Mouse (Mus musculus) neural tube, embryonic 14.5 days (tissue): ENCODE measurements around the gene Rad9b. TPM values are rescaled to one million over a fixed set of nuclear protein-coding genes. Genes with fewer than 3 reads are reported as not detected.
A peak's percentile ranks its signal among the peaks of the same experiment; 100 is the strongest.

Source experiments
- ATAC-seq: fragments of 200-750 bp; cut with Nextera tagmentation; 2 replicates; pipeline ENCODE4 v1.8.0; 2017; ENCODE audit warnings: low read depth, mild to moderate bottlenecking, moderate TSS enrichment, moderate library complexity
- H3K27ac ChIP-seq: fragments of 300-500 bp; sonication (generic); 2 replicates; pipeline ENCODE4 v1.5.1; 2014; ENCODE audit warnings: low read depth, mild to moderate bottlenecking, control low read depth, low read length, moderate library complexity, mixed read lengths
- H3K27me3 ChIP-seq: fragments of 300-500 bp; sonication (generic); 2 replicates; pipeline ENCODE4 v1.6.1; 2014; ENCODE audit warnings: low read length; ENCODE audit not compliant: control insufficient read depth, insufficient read depth
- H3K36me3 ChIP-seq: fragments of 300-500 bp; sonication (generic); 2 replicates; pipeline ENCODE4 v1.6.1; 2014; ENCODE audit warnings: low read length, mixed read lengths; ENCODE audit not compliant: control insufficient read depth, insufficient read depth
- H3K4me1 ChIP-seq: fragments of 300-500 bp; sonication (generic); 2 replicates; pipeline ENCODE4 v1.6.1; 2014; ENCODE audit warnings: low read length; ENCODE audit not compliant: control insufficient read depth, insufficient read depth
- H3K4me2 ChIP-seq: fragments of 300-500 bp; sonication (generic); 2 replicates; pipeline ENCODE4 v1.6.1; 2014; ENCODE audit warnings: mild to moderate bottlenecking, low read depth, low read length, control low read depth
- H3K4me3 ChIP-seq: fragments of 300-500 bp; sonication (generic); 2 replicates; pipeline ENCODE4 v1.5.1; 2014; ENCODE audit warnings: low read depth, low read length, control low read depth, mixed read lengths
- H3K9ac ChIP-seq: fragments of 300-500 bp; sonication (generic); replicated peaks from 2 replicates; pipeline ENCODE4 v1.6.1; 2014; ENCODE audit warnings: low read depth, mild to moderate bottlenecking, control low read depth, low read length, mixed read lengths
- H3K9me3 ChIP-seq: fragments of 300-500 bp; sonication (generic); 2 replicates; pipeline ENCODE4 v1.6.1; 2016; ENCODE audit warnings: low read length; ENCODE audit not compliant: control insufficient read depth
- WGBS: fragments of 180-500 bp; shearing (Covaris S2); extraction: QIAGEN DNeasy Blood & Tissue Kit; methylation state at CpG from one replicate; pipeline ENCODE4 v1.1.7; 2014; 5-methylcytosine and 5-hydroxymethylcytosine counted together
- polyA plus RNA-seq: library from polyadenylated mRNA; unstranded; fragments of >200 nt; fragmentation: Nextera tagmentation; extraction: Ambion mirVana; gene quantifications from 2 replicates; pipeline ENCODE4 v1.2.1, GENCODE M21; 2014

Gene Rad9b
- polyA plus RNA-seq, 1 experiment from 2014 or later = 24.7 TPM

GRCm38 (mm10) chr5:122377101-122377833 is 23.2 kb upstream of the Rad9b start:
- Histone ChIP-seq H3K27me3 (no peaks in the 10 kb centered on the region), H3K27ac (no peak overlapping the region), H3K36me3 (peaks cover 19% of the 10 kb centered on the region), H3K4me2 (no peak overlapping the region), H3K4me3 (no peak overlapping the region), H3K4me1 (peaks cover 7% of the 10 kb centered on the region; the same call in 1 of the 2 replicates), H3K9ac (no peak overlapping the region), H3K9me3 (no peaks in the 10 kb centered on the region)
- ATAC-seq = no peak
- WGBS = 97% methylated on average over 4 of the region's 4 CpGs

- 14% methylated on average over 5 of the region's 5 CpGs for WGBS
- ATAC-seq = no peak
These were observed 18.8 kb upstream of the Rad9b start for GRCm38 (mm10) chr5:122372878-122373277.

GRCm38 (mm10) chr5:122372192-122372769 is 18.2 kb upstream of the Rad9b start, which contains the start of gene Fam216a:
Gene Fam216a (minus strand): TSS chr5:122372364.
- Histone ChIP-seq H3K27me3 (no peaks in the 10 kb centered on the region), H3K9ac (peak within 1 kb of the TSS; percentile 72), H3K9me3 (no peaks in the 10 kb centered on the region), H3K4me3 (peak within 1 kb of the TSS; percentile 75), H3K4me1 (peaks cover 15% of the 10 kb centered on the region), H3K4me2 (peak within 1 kb of the TSS; percentile 68), H3K36me3 (peaks cover 29% of the 10 kb centered on the region; the same call in 1 of the 2 replicates), H3K27ac (peak within 1 kb of the TSS; percentile 92)
- whole genome bisulfite sequencing = under 1% methylated on average over 51 of the region's 53 CpGs
- peak; percentile 94 for ATAC-seq

More at GRCm38 (mm10) chr5:122372878-122373277, 18.8 kb upstream of the Rad9b start:
- peaks cover 23% of the 10 kb centered on the region; the same call in 1 of the 2 replicates for H3K36me3 ChIP-seq
- peak overlapping the region; percentile 68 for H3K4me2 ChIP-seq
- no peaks in the 10 kb centered on the region for H3K27me3 ChIP-seq
- peak overlapping the region; percentile 75 for H3K4me3 ChIP-seq
- no peaks in the 10 kb centered on the region for H3K9me3 ChIP-seq
- peak overlapping the region; percentile 72 for H3K9ac ChIP-seq
- H3K4me1 ChIP-seq = peaks cover 15% of the 10 kb centered on the region
- peak overlapping the region; percentile 92 for H3K27ac ChIP-seq

- H3K9ac ChIP-seq = peak within 1 kb of the TSS; percentile 72
- peaks cover 15% of the 10 kb centered on the region for H3K4me1 ChIP-seq
- H3K36me3 ChIP-seq = peaks cover 30% of the 10 kb centered on the region
- H3K4me3 ChIP-seq = peak within 1 kb of the TSS; percentile 75
- peak within 1 kb of the TSS; percentile 68 for H3K4me2 ChIP-seq
- H3K27ac ChIP-seq = peak within 1 kb of the TSS; percentile 92
- H3K9me3 ChIP-seq = no peaks in the 10 kb centered on the region
- ATAC-seq = peak; percentile 77
- no peaks in the 10 kb centered on the region for H3K27me3 ChIP-seq
- WGBS = under 1% methylated on average over 43 of the region's 46 CpGs
These were observed 17.7 kb upstream of the Rad9b start, which contains the start of gene Gpn3 for GRCm38 (mm10) chr5:122371591-122372191. Gene Gpn3 (plus strand): TSS chr5:122371876.

DNA sequence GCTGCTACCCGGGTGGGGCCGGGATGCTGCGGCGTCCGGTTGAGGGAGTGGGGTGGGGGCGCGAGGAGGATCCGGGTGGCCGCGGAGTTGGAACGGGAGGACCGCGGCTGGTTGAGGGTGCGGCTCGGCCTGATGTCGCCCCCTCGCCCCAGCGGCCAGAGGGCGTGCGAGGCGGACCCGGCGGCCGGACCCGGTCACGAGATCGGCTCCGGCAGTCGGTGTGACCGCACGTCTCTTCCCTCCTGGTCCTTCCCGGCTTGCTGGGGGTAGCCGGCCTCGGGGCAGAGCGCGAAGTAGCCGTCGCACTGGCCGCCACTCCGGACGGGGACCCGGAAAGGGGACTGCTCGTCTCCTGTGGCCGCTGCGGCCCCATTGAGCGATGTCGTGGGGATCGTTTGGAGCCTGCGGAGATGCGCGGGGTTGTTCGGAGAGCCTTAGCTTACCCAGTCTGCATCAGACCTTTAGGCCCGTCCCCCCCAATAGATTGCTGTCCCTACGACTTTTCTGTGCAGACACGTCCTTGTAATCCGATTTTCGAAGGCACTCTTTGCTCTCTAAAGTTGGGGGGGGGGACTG is 547 bp upstream of the Rad9b start:
- peak overlapping the region; percentile 79 for H3K27ac ChIP-seq
- no peaks in the 10 kb centered on the region; the same call in 1 of the 2 replicates for H3K27me3 ChIP-seq
- no peaks in the 10 kb centered on the region for H3K9me3 ChIP-seq
- peaks cover 3% of the 10 kb centered on the region; the same call in 1 of the 2 replicates for H3K4me1 ChIP-seq
- peak; percentile 76 for ATAC-seq
- peak overlapping the region; percentile 72 for H3K4me2 ChIP-seq
- under 1% methylated on average over 41 of the region's 57 CpGs for WGBS
- peak overlapping the region; percentile 88 for H3K9ac ChIP-seq
- peak overlapping the region; percentile 84 for H3K4me3 ChIP-seq
- no peaks in the 10 kb centered on the region for H3K36me3 ChIP-seq

- 77% methylated on average over 4 of the region's 4 CpGs for WGBS
These were observed 8.3 kb downstream of the Rad9b start for GRCm38 (mm10) chr5:122345777-122346176.

GRCm38 (mm10) chr5:122344260-122344659 is 9.8 kb downstream of the Rad9b start:
- H3K4me2 ChIP-seq = no peak overlapping the region
- H3K27me3 ChIP-seq = no peaks in the 10 kb centered on the region
- no peaks in the 10 kb centered on the region for H3K9me3 ChIP-seq
- no peak overlapping the region for H3K9ac ChIP-seq
- H3K36me3 ChIP-seq = no peaks in the 10 kb centered on the region
- no peak overlapping the region for H3K4me3 ChIP-seq
- no peaks in the 10 kb centered on the region for H3K4me1 ChIP-seq
- WGBS = 8% methylated on average over 5 of the region's 5 CpGs
- no peak overlapping the region for H3K27ac ChIP-seq
- no peak for ATAC-seq

More at GRCm38 (mm10) chr5:122345777-122346176, 8.3 kb downstream of the Rad9b start:
- H3K4me3 ChIP-seq = no peak overlapping the region
- H3K36me3 ChIP-seq = no peaks in the 10 kb centered on the region
- H3K9me3 ChIP-seq = no peaks in the 10 kb centered on the region
- no peak overlapping the region for H3K9ac ChIP-seq
- H3K4me1 ChIP-seq = no peaks in the 10 kb centered on the region
- no peak for ATAC-seq
- no peak overlapping the region for H3K27ac ChIP-seq
- no peaks in the 10 kb centered on the region for H3K27me3 ChIP-seq
- H3K4me2 ChIP-seq = no peak overlapping the region

DNA sequence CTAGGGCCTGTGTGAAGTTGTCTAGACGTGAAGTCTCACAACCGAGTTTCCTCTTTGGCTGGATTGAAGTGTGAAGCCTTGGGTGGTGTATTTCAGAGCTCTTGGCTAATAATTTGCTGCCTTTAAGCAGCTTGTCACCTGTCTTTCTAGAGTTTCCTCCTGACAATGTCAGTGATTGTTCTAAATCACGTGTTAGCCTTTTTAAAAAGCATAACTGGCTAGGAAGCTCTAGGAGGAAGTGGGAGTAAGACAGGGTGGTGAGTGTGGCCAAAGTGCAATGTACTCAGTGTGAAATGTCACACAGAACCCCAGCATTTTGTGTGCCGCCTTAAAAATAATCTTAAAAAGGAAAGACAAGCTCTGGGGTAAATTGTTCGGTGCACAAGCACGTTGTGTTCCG is 10.3 kb downstream of the Rad9b start:
- no peak for ATAC-seq
- WGBS = 51% methylated on average over 7 of the region's 7 CpGs
- Histone ChIP-seq H3K9ac (no peak overlapping the region), H3K36me3 (no peaks in the 10 kb centered on the region), H3K4me1 (no peaks in the 10 kb centered on the region), H3K27me3 (no peaks in the 10 kb centered on the region), H3K9me3 (no peaks in the 10 kb centered on the region), H3K4me2 (no peak overlapping the region), H3K4me3 (no peak overlapping the region), H3K27ac (0 out of 2 replicates have a peak overlapping the region, but pooled peaks have one; percentile 1)
